Mouse (Mus musculus) myocyte (in vitro differentiated cells): ENCODE data around the gene Sh2d6.

Experiments used
- E2F4 ChIP-seq: IDR thresholded peaks from one replicate; pipeline ENCODE4 v1.6.1; 2011; ENCODE audit warnings: mild to moderate bottlenecking, control low read depth, moderate library complexity; ENCODE audit not compliant: insufficient read depth
- MAX ChIP-seq: IDR thresholded peaks from one replicate; pipeline ENCODE4 v1.6.1; 2011; ENCODE audit warnings: low read depth, mild to moderate bottlenecking, control low read depth
- POLR2A ChIP-seq: IDR thresholded peaks from one replicate; pipeline ENCODE4 v1.6.1; 2011; ENCODE audit warnings: low read depth, mild to moderate bottlenecking, control low read depth, moderate library complexity; ENCODE audit not compliant: insufficient read length
- TCF12 ChIP-seq: IDR thresholded peaks from one replicate; pipeline ENCODE4 v1.6.1; 2011; ENCODE audit warnings: mild to moderate bottlenecking, control low read depth; ENCODE audit not compliant: poor library complexity, insufficient read depth, severe bottlenecking
- USF1 ChIP-seq: IDR thresholded peaks from one replicate; pipeline ENCODE4 v1.6.1; 2011; ENCODE audit warnings: low read depth, mild to moderate bottlenecking, control low read depth, moderate library complexity

DNA sequence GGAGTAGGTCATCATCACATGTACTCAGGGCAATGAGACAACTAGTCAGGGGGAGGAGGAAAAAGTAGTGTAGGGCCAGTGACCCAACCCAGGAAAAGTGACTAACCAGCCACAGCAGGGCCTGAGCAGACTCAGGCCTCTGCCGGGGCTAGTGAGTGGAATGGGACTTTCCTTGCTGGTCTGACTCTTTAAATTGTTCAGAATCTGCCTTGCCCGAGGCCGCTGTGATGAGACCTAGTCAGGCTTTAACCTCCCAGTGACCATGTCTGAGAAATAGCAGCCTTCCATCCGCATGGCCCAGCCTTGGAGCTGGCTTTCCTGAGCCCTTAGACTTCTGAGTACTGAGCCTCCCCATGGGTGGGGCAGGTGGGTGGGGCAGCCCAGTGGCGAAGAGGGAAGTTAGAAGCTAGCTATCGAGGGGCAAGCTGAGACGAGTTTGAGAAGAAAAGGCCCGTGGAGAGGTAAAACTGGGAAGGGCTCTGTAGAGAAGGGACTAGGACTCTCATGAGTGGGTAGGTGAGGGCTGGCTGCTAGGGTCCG, 27.6 kb upstream of the Sh2d6 start:
- TF ChIP-seq MAX = no peak
- peak; percentile 57 for TF ChIP-seq POLR2A
- no peak for TF ChIP-seq TCF12
- no peak for TF ChIP-seq USF1
- TF ChIP-seq E2F4 = no peak
